Mouse (Mus musculus): ENCODE data around the gene Tubg1. TPM values are rescaled to one million over a fixed set of nuclear protein-coding genes. Genes with fewer than 3 reads are reported as not detected.
"Not testable (repeated sequence)": the region's sequence is repeated elsewhere in the genome, so short reads cannot be mapped to it uniquely, and the experiment has no call there.

Tubg1 gene
- polyA plus RNA-seq, 1 experiment: 21.5 TPM

DNA sequence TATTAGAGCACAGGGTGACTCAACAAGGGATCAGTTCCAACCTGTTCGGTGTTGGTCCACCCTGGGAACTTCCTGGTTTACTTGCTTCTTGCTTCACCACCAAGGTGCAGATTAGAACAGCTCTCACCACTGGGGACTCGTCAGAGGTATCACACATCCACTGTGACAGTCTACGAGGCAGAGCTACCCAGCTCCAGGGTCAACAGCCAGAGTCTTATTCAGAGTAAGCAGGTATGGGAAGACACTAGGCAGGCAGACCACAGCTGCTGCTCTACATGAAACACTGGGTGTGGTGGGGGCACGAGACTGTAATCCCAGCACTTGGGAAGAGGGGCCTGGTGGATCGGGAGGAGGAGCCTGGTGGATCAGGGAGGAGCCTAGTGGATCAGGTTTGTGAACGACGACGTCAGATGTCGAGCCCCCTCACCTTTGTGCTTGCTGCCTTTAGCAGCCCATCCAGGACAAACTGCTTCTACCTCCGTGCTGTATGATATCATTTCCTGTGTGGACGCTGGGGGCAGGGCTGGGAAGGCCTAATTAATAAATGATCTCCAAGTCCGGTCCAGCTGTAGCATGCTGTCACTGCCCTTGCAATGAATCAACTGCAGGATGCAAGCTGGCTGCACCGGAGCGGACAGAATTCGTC lies 18.9 kb downstream of the Tubg1 start:
- no peak for DNase-seq (ENCODE audit: extremely low spot score in 1 of 2, low spot score in 1 of 2)

DNA sequence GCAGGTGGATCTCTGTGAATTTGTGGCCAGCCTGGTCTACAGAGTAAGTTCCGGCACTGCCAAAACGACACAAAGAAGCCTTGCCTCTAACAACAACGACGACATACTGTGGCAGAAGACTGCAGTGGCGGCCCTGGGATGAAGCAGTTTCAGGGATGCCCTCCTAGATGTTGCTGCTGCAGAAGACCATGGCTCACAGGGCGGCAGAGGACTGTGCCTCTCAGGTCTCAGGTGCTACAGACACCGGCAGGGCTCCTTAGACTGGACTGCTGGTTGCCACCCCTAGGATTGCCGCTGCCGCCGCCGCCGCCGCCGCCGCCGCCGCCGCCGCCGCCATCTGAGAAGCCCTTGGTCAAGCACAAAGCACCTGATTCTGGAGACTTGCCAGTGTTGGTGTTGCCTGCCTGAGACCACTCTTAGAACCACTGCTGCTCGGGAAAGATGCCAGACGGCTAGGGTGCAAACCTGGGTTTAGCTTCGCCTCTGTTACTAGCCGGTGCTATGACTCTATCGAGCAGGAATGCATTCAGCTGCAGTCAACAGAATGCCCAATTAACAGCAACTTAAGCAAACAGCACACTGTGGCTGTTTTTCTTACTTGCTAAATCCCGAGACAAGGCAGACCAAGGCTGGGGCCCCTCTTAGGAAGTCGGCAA lies 20.6 kb downstream of the Tubg1 start:
- no peak for DNase-seq (ENCODE audit: extremely low spot score in 1 of 2, low spot score in 1 of 2)

DNA sequence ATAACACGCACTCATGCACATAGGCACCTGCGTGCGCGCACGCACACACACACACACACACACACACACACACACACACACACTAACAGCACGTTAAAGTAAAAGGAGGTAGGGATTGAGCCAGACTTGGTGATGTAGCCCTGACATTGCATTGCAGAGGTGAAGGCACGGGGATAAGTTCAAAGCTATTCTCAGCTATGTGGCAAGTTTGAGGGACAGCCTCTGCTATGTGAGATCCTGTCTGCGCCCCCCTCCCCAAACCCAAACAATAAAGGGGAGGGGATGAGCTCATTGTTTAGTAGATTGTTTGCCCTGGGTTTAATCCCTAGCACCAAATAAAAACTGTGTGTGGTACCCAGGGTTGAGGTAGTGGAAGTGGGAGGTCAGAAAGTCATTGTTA lies 21.4 kb downstream of the Tubg1 start:
- DNase-seq (ENCODE audit: extremely low spot score in 1 of 2, low spot score in 1 of 2): no peak

DNA sequence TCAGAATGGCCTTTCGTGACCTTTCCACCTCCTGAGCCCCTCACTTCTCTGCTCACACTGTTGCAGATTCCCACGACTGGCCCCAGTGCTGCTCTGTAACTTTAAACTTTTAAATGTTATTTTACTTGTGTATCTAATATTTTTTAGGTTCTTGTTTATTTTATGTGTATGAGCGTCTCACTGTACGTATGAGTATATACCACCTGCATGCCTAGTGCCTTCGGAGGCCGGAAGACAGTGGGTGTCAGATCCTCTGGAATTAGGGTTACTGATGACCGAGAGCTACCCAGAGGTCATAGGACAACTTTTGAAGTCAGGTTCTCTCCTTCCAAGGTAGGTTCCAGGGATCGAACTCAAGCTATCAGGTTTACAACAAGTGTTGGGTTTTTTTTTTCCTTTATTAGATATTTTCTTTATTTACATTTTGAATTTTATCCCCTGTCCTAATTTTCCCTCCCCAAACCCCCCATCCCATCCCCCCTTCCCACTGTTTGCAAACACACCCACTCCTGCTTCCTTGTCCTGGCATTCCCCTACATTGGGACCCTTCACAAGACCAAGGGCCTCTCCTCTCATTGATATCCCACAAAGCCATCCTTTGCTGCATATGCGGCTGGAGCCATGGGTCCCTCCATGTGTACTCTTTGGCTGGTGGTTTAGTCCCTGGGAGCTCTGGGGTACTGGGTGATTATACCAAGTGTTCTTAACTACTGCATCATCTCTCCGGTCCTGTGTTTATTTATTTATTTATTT lies 22.7 kb downstream of the Tubg1 start:
- DNase-seq (ENCODE audit: extremely low spot score in 1 of 2, low spot score in 1 of 2): no peak

DNA sequence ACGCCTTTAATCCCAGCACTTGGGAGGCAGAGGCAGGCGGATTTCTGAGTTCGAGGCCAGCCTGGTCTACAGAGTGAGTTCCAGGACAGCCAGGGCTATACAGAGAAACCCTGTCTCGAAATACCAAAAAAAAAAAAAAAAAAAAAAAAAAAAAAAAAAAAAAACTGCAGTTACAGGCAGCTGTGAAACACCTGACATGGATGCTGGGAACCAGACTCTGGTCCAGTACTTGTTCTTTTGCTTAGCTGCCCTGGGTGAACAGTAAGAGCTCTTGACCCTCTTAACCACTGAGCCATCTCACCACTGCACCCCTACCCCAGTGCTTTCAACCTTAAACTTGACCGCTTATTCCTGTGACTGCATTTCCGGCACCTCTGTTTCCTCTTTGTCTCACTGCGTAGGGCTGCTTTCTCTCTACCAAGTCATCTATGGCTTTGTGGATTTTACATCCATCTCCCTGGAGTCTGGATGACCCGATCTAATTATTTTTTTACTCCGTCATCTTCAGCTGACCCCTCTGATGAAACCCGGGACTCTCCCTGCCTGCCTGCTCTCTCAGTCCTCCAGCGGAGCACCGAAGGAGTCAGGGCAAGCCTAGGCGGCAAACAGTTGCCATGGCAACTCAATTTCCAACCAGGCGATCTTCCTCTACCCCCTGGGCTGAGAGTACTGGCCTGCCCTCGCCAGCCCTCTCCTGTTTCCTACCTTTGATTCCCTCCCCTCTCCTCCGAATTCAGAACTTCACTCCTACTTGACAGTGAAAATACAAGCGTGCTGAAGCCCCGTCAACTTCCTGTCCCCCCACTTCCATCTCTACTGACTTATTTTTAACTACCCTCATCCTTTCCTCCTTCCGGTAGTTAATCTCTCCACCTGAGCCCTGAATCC lies 23.8 kb downstream of the Tubg1 start:
- peak in 1 of 2 experiments; percentile 67 for DNase-seq (ENCODE audit: extremely low spot score in 1 of 2, low spot score in 1 of 2)

DNA sequence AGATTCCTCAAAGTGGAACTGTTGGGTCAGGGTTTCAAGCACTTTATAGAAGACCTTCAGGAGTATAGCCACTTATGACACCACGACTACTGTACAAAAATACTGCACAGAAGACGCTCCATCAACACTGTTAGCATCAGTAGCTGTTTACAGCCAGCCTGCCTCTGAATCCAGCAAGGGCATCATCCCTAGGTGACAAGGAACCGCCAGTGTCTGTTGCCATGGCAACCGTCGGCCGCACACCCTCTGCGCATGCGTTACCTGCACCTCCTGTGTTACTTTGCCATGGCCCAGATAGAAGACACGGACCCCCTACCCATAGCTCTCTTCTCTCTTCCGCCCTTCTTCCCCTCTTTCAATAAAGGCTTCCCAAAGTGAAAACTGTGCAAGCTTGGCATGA lies 26.6 kb downstream of the Tubg1 start:
- peak in 1 of 2 experiments; percentile 63 for DNase-seq (ENCODE audit: extremely low spot score in 1 of 2, low spot score in 1 of 2)

DNA sequence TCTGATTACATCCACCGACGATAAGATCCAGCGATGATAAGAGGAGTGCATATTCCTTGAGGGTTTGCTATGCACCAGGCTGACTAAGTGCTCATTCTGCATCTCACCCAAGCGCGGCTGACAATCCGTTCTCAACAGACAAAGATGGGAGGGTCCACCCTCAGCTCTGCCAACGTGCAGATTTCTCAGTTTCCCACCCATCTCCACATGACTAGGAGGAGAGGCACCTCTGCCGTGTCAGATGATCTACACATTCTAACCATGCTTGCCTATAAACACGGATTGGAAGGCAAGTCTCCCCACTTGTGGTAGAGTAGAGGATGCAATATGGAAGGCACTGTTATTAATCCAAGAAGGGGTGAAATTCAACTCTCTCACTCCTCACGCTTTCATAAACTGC lies 29.0 kb downstream of the Tubg1 start:
- DNase-seq (ENCODE audit: extremely low spot score in 1 of 2, low spot score in 1 of 2): no peak

DNA sequence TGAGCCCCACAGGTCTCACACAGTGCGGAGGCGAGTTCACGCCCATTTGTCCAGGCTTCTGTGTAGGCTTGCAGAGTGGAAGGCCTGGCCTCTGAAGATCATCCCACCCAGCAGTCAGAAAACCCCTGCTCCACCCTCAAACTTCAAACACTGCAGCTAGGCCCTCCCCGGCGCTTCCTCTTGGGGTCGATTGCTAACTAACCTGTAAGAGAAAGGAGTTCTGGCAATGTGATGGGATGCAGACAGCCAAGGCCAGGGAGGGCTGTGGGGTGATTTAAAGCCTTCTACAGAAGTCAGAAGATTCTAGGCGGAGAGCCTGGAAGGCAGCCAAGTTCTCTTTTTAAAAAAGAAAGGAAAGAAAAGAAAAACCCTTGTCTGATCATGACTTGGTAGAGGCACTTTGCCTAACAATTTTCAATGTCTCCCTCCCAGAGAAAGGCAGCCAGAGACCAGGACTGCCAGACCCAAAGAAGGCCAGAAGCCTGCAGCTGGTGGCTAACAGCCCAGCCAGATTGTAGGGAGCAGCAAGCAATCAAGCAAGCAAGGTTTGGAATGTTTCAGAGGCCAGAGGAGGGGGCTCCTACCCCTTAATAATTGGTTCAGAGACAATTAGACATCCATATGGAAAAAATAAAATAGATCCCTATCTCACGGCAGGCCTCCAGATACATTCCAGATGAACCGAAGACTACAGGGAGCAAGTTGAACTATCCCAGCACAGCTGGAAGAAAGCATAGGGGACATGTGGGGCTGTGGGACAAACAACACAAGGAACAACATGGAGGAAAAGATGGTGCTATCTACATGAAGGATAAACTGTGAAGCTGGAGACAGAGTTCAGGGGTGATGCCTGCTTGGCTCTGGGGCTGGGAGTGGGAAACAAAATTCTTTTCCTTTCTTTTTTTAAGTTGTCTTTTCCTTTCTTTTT lies 29.7 kb downstream of the Tubg1 start:
- DNase-seq (ENCODE audit: extremely low spot score in 1 of 2, low spot score in 1 of 2): no peak

- DNase-seq (ENCODE audit: extremely low spot score in 1 of 2, low spot score in 1 of 2): no peak
These were observed 31.3 kb downstream of the Tubg1 start for GRCm38 (mm10) chr11:101151063-101151462.

DNA sequence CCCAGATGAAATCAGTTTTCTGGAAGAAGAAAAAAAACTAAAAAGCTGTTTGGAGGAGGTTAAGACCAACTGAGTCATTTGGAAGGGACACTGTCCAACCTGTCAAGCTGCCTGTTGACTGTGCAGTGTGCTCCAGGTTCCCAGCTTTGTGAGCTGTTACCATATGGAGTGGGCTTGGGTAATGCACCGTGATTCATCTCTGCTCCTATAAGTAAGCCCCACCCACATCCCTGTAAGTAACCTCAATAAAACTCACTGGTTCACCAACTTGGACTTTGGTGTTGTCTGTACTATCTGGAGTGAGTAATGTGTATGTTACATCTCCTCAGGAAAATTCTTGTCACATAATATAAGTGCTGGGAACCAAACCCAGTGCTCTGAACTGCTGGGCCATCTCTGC lies 33.1 kb downstream of the Tubg1 start:
- DNase-seq (ENCODE audit: extremely low spot score in 1 of 2, low spot score in 1 of 2): no peak

DNA sequence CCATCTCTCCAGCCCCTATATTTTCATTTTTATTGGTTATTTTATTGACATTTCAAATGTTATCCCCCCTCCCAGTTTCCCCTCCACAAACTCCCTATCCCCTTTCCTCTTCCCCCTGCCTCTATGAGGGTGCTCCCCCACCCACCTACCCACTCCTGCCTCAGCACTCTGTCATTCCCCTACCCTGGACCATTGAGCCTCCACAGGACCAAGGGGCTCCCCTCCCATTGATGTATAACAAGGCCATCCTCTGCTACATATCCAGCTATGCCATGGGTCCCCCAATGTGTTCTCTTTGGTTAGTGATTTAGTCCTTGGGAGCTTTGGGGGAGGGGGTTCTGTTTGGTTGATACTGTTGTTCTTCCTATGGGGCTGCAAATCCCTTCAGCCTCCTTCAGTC lies 34.9 kb downstream of the Tubg1 start:
- no peak for DNase-seq (ENCODE audit: extremely low spot score in 1 of 2, low spot score in 1 of 2)

DNA sequence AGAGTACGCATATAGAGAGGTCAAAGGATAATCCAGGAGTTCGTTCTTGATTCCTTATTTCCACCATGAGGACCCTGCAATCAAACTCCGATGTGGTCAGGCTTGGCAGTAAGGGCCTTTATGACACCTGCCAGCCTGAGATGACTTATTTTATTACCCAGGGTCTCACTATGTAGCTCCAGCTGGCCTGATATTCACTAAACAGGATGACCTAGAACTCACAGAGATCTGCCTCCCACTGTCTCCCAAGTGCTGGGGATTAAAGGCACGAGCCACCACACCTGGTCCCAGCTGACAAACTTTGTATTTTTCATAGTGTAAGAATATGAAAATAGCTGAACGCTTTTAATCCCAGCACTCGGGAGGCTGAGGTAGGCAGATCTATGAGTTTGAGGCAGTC lies 35.4 kb downstream of the Tubg1 start:
- DNase-seq (ENCODE audit: extremely low spot score in 1 of 2, low spot score in 1 of 2): no peak

GRCm38 (mm10) chr11:101155728-101156371 lies 36.1 kb downstream of the Tubg1 start, which contains the start of gene Tubg2:
Gene Tubg2 (plus strand): TSS chr11:101155907.
- DNase-seq (ENCODE audit: extremely low spot score in 1 of 2, low spot score in 1 of 2): peak; percentile 77 to 86

GRCm38 (mm10) chr11:101160151-101160550 lies 40.4 kb downstream of the Tubg1 start:
- not testable (repeated sequence) for DNase-seq (ENCODE audit: extremely low spot score in 1 of 2, low spot score in 1 of 2)

- not testable (repeated sequence) for DNase-seq (ENCODE audit: extremely low spot score in 1 of 2, low spot score in 1 of 2)
These were observed 41.3 kb downstream of the Tubg1 start for GRCm38 (mm10) chr11:101160981-101161505.

- no peak for DNase-seq (ENCODE audit: extremely low spot score in 1 of 2, low spot score in 1 of 2)
These were observed 41.8 kb downstream of the Tubg1 start for GRCm38 (mm10) chr11:101161551-101161950.

DNA sequence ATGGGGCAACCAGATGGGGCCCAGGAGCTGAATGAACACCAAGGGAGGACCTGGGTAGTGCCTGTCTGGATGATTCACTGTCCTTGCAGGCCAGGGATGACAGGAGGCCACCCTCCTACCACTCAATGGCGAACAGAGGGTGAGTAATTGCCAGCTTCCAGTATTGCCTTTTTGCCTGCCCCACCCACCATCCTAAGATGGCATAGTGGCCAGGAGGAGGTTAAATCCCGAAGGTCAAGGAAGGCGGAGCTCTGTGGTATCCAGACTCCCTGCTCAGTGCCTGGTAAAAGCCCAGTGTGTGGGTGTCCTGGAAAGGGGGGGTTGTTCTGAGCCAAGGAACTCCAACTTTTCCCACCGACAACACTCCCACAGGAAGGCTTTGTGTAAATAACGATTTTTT lies 42.6 kb downstream of the Tubg1 start:
- no peak for DNase-seq (ENCODE audit: extremely low spot score in 1 of 2, low spot score in 1 of 2)

- DNase-seq (ENCODE audit: extremely low spot score in 1 of 2, low spot score in 1 of 2): no peak
These were observed 43.0 kb downstream of the Tubg1 start for GRCm38 (mm10) chr11:101162772-101163171.

Data from frontal cortex, adult 2 months (tissue).